Mouse (Mus musculus) kidney, adult 9 months (tissue): ENCODE data around the gene Spop.

Experiments
- DNase-seq: peaks from one replicate; pipeline ENCODE4 v3.0.0; 2022

Spop gene

GRCm38 (mm10) chr11:95423505-95423904, 9.6 kb downstream of the Spop start:
- no peak for DNase-seq

DNA sequence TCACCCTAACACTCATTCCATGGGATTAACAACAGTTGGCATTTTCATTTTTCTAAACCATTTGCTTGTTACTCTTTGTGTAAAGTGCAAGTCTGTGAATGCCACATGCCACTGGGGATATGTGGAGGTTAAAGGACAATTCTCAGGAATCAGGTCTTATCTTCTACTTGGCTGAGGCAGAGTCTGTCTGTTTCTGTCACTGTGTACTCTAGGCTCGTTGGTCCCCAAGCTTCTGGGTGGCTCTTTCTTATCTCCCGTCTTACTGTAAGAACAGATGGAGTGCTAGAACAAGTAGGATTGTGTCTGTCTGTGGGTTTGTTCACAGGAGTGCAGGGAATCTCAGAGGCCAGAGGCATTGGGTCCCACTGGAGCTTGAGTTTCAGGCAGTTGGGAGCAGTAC, 17.5 kb downstream of the Spop start:
- DNase-seq: no peak

DNA sequence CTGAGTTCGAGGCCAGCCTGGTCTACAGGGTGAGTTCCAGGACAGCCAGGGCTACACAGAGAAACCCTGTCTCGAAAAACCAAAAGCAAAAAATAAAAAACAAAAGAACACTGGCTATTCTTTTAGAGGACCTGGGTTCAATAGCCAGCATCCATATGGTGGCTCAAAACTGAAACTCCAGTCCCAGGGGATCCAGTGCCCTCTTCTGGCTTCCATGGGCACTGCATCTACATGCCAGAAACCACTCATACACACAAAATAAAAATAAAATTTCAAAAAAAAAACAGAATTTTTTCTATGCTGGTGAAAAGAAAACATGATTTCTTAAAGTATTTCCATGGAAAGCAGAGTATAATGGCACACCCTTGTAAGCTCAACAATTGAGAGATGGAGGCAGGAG, 18.3 kb downstream of the Spop start:
- DNase-seq: peak; percentile 35

DNA sequence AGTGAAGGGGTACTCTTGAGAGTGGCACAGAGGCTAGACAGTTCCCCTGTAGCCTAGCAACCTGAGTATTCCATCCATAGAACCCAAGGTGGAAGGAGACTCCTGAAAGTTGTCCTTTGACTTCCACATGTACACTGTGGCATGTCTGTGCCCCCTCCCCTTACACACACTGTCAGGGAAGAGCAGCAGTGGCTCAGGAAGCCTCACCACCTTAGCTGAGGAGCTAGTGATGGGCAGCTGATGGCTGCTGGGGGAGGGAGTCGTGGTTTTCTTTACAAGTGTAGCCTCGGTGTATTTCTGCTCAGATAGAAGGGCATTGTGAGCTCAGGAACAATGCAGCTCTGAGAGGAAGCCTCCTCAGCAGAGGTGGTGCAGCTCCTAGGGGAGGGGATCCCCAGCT, 31.5 kb downstream of the Spop start:
- no peak for DNase-seq

DNA sequence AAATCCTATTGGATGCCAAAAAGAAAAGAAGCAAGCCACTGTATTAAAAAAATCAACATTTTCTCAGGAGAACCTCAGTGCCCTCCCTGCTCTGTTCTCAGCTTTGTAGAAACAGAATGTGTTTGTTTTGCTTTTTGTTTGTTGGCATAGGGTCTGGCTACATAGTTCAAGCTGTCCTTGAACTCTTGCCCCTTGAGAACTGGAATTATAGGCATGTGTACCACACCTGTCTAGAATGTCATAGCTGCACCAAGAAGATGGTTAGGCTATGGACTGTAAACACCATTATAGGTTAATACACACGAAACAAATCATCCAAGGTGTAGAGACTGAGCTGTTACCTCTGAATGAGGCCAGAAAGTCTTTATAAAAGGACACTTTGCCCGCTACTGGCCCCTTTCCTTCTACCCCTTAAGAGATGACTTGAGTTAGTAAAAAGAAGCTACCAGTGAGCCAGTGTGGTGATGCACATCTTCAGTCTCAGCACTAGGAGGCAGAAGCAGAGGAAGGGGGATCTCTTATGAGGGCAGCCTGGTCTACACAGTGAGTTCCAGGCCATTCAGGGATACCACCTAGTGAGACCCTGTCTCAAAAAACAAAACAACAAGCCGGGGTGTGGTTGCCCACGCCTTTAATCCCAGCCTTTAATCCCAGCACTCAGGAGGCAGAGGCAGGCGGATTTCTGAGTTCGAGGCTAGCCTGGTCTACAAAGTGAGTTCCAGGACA, 32.9 kb downstream of the Spop start:
- no peak for DNase-seq

- DNase-seq: no peak
These were observed 34.5 kb downstream of the Spop start for GRCm38 (mm10) chr11:95448346-95448745.

DNA sequence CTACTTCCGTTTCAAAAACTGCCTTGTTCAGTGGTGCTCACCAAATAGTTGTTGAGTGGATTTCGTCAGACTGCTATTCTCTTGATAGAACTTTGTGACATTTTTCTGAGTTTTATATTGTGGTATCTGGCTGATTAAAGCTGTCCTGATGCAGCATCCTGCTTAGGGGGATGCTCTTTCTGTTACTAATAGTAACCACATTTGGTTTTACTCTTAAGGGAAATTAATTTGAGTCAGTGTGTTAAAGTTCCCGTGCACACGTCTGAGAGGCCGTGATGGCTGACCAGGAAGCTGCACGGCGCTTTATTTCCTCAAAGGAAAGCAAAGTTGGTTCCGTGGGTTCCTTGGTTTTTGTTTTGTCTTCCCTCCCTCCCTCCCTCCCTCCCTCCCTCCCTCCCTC, 41.5 kb downstream of the Spop start:
- no peak for DNase-seq

DNA sequence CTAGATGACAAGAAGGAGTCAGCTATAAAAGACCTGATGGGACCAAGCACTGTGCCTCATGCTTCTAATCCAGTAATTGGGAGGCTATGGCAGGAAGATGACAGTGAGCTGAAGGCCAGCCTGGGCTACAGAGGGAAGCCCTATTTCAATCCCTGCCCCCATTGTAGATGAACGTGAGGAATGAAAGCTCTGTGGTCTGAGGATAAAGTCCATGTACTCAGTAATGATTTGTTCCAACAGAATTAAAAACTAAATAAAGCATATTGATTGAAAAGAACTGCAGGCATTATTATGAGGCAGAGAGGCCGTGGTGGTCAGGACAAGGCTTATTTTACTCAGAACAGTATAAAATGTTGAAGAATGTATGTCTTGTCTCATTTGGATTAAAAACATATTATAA, 47.0 kb downstream of the Spop start:
- no peak for DNase-seq

DNA sequence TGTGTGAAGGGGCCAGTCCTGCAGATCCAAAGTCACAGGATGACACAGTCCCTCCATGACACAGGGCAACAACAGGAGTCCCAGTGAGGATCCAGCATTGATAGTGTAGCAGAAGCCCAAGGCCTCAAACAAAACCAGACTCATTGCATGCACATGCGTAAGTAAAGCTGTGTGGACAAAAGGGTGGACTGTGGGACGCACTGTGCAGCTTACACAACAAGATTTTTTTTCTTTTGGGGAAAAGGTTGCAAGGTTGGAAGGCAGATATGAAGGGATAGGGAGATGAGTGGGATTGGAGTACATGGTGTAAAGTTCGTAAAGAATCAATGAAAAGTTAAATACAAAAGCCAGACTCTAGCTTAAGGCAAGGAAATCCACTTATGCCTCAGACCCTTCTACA, 48.3 kb downstream of the Spop start:
- no peak for DNase-seq

DNA sequence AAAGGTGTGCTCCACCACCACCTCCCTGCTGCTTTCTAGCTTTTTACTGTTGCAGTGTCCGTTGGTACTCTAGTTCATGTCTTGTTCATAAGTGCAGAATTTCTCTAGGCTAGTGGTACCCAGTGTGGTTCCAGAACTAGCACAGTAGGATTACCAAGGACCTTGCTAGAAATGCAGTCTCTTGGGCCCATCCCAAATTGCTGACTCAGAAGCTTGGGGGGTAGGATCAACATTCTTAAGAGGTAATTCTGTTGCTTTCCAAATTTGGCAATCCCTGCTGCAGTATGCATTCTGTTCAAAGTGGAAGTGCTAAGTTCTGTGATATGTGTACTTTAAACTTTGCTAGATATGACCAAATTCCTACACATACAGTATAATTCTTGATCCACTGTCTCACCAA, 53.9 kb downstream of the Spop start:
- DNase-seq: no peak

DNA sequence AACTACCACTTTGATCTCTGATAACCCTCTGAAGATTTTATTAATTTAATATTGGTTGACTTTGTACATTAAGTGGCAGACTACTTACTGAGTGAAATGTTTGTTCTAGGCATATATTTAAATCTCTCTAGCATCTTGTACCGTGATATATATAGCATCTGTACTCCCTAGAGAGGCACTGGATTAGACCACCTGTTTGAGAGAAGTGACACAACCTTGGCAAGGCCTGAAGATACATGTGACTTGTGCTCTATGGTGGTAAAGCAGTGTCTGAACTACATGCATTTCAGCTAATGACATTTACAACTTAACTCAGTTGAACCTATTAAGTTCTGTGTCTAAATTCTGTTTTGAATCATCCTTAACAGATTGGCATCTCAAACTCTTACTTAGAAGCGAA, 59.1 kb downstream of the Spop start:
- DNase-seq: no peak

DNA sequence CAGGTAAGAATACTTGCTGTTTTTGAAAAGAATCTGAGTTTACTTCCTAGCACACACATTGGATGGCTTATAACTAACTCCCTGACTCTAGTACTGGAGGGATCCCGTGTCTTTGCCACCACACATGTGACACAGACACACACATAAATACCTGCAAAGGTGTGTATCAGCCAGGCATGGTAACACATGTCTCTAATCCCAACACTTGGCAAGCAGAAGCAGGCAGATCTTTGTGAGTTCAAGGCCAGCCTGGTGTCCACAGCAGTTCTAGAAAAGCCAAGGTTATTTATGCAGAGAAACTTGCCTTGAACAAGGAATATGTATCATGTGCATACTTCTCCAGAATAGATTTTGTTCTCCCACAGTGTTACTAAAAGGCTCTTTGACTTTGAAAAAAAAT, 59.6 kb downstream of the Spop start:
- no peak for DNase-seq

DNA sequence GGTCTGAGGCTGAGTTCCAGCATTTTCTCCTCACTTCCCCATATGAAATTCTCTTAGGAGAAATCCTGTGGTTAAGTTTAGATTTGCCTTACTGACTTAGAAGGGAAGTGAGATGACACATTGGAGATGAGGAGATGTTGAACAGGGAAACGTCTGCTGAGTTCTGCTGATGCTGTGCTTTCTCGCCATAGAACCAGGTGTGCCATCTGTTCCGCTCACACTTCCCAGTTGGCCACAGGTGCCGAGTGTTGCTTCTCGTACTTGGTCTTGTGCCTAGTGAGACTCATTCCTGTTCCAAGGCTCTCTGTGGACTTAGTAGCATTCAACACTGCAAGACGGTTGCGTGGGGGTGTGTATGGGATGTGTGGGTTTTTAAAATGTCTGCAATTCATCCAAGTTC, 62.4 kb downstream of the Spop start:
- no peak for DNase-seq

DNA sequence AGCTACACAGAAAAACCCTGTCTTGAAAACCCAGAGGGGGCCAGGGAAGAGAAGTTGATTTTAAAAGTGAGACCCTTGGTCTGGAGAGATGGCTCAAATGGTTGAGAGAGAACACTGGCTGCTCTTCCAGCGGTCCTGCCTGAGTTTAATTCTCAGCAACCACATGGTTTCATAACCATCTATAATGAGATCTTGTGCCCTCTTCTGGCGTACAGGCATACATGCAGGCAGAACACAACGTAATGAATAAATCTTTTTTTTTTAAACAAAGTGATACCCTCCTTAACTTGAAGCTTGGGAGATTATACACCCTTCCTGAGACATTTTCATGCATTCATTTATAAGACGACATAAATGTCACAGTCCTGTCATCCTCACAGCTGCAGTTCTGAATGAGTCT, 65.6 kb downstream of the Spop start:
- no peak for DNase-seq

GRCm38 (mm10) chr11:95480662-95481061, 66.8 kb downstream of the Spop start:
- no peak for DNase-seq

DNA sequence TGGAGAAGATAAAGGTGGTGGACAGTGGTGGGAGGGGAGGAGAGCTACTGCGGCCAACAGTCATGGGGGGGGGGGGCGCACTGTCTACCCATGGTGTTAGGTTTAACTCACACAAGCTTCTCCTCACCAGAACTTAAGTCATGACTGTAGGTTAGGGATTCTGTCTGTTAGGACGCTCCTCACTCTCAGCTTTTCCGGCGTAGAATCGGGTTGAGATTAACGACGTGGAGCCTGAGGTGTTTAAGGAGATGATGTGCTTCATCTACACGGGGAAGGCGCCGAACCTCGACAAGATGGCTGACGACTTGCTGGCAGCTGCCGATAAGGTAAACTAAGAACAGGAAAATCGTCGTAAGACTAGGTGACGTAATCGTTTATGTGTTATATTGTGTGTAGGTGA, 71.8 kb downstream of the Spop start:
- DNase-seq: no peak

DNA sequence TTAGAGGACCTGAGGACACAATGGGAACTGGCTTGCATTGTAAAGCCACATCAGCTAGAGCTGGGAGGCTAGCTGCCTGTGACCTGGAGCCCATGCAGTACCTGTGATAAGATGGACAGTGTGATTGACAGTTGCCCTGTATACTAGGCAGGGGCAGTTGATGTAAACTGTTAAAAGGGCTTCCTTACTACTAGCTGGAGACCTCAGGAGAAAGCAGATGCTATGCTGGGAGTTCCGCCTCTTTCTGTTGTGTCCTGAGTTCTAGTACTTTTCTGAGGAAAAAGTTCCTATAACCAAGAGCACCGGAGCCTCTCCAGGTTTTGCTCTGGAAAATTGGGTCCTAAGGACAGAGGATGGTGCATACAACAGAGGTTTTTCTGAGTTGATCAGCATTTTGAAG, 73.4 kb downstream of the Spop start:
- no peak for DNase-seq

GRCm38 (mm10) chr11:95490104-95490503, 76.2 kb downstream of the Spop start:
- DNase-seq: no peak

- no peak for DNase-seq
These were observed 78.4 kb downstream of the Spop start for GRCm38 (mm10) chr11:95492256-95492655.

DNA sequence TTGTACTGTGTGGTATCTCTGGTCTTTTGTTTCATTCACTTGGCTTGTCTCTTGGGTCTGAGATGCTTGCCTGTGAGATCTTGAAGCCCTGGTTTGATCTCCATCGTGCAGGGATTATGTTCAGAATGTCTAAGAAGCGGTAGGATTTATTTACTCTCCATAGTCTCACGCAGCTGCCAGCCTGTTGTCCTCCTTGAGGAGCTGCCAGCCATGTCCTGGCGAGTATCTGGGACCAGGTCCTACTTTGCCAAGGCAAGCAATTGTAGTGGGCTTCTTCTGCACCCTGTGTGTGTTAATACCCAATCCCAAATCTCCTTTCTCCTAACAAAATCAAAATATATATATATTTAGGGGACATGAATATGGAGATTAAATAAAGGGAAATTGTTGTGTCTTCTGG, 79.1 kb downstream of the Spop start:
- DNase-seq: no peak

DNA sequence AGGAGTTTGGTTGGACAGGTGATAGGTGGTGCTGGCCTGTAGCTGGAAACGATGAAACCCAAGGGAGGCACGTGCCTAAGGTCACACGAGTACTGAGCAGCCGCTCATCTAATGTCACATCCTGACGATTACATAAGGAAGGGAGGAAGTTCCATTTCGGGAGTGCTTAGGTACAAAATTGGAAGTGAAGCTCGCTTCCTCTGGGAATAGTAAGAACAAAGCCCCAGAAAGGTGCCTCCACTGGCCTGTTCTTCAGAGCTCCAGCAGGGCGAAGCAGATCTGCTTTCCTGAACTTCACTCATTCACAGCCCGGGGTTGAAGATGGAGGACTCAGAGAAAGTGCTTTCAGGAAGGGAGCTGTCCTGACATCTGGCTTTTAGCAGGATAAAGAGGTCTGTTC, 80.1 kb downstream of the Spop start:
- no peak for DNase-seq

DNA sequence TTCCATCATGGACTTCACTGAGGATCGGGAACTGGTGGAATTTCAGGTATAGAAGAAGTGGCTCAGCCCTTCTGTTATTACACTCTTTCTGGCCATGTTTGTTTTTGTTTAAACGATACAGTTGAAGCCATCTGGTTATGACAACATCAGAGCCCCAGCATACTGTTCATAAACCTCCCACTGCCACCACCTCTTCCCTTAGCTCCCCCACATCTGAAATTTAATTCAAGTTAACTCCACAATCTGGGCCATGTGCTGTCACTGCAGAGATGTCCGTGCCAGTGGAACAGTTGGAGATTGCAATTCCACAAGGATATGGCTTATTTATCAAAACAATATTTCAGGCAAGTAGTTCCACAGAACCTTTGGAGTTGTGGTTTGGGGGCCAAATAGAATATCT, 80.5 kb downstream of the Spop start:
- DNase-seq: no peak

GRCm38 (mm10) chr11:95495883-95496282, 82.0 kb downstream of the Spop start:
- DNase-seq: no peak

DNA sequence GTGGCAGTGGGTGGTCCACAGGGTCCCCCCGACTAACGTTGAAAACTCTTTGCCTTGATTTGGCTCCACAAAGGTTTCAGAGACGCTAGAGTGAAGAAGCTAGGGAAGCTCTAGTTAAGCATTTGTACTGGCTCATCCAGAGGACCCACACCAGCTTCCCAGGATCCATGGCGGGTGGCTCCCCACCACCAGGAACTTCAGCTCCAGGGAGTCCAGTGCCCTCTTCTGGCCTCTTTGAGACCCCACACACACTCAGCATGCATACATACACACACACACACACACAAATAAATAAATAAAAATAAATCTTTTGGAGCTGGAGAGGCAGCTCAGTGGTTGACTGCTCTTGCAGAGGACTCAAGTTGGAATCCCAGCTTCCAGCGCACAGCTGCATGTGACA, 84.0 kb downstream of the Spop start:
- DNase-seq: no peak

DNA sequence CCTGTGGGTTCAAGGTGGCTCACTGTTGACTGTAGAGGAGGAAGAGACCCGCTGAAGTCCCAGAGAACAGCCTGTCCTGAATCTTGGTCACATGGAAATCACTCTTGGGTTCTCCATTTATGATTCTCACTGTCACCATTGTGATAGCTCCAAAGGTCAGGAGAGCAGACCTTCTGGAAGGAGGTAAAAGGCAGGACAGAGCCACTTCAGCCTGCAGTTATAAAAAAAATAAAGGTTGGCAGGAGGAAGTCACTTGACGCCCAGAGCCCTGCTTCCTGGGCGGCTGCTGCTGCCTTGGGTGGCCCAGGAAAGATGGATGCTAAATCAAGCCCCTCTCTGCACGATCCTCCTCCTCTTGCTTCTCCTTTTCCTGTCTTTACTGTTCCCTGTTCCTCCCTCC, 86.5 kb downstream of the Spop start:
- DNase-seq: no peak

GRCm38 (mm10) chr11:95500836-95501235, 87.0 kb downstream of the Spop start:
- DNase-seq: no peak
